Mouse (Mus musculus): ENCODE results near the gene Isyna1. TPM values are rescaled to one million over a fixed set of nuclear protein-coding genes. Genes with fewer than 3 reads are reported as not detected.

Isyna1 gene
- polyA plus RNA-seq, 2 experiments, result 94.4 to 213 TPM

DNA sequence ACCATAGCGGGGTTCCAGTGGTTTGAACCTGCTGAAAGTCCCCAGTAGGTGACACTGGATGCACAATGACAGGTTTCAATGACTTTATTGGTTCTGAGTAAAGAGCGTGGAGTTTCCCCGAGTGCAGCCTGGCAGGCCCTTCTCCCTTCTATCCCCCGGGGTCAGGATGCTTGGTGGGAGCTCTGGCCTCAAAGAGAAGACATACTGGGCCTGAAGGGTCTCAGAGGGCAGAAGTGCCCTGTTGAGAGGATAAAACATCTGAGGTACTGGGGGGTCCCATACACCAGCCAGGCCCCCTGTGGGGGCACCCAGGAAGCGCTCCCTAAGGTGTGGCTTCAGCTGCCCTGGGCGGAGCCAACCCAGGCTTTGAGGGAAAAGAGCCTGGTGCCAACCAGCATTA, 52.2 kb downstream of the Isyna1 start:
- no peak for ATAC-seq (ENCODE audit: low FRiP score, low read depth)
- H3K4me1 ChIP-seq (ENCODE audit: control insufficient read depth, insufficient read depth, low read length), result peaks cover 29% of the 10 kb centered on the region
- no peak for TF ChIP-seq POLR2A (IDR thresholded peaks at IDR 0.05; ENCODE audit: borderline replicate concordance, extremely low read depth, insufficient read depth, insufficient read length)
- H3K36me3 ChIP-seq (ENCODE audit: control insufficient read depth, insufficient read depth, low read length), result peaks cover 25% of the 10 kb centered on the region
- no peak overlapping the region for H3K4me3 ChIP-seq (replicated peaks; ENCODE audit: low read length)
- no peak overlapping the region for H3K9ac ChIP-seq (ENCODE audit: low read depth, low read length, severe bottlenecking)
- no peaks in the 10 kb centered on the region for H3K27me3 ChIP-seq (ENCODE audit: control insufficient read depth, insufficient read depth, low read length)
- 66% methylated on average over 6 of the region's 6 CpGs for WGBS
- H3K27ac ChIP-seq (replicated peaks; ENCODE audit: low read depth, low read length), result no peak overlapping the region
- no peak for DNase-seq (ENCODE audit: low spot score)
- no peak overlapping the region for H3K4me2 ChIP-seq (replicated peaks; ENCODE audit: low read depth, low read length, severe bottlenecking)
- H3K9me3 ChIP-seq (ENCODE audit: control insufficient read depth, low read length), result no peaks in the 10 kb centered on the region

- DNase-seq (ENCODE audit: low spot score) (no peak), ATAC-seq (ENCODE audit: low FRiP score, low read depth) (no peak)
- Histone ChIP-seq H3K27me3 (ENCODE audit: control insufficient read depth, insufficient read depth, low read length) (no peaks in the 10 kb centered on the region), H3K9me3 (ENCODE audit: control insufficient read depth, low read length) (no peaks in the 10 kb centered on the region), H3K4me3 (replicated peaks; ENCODE audit: low read length) (no peak overlapping the region), H3K36me3 (ENCODE audit: control insufficient read depth, insufficient read depth, low read length) (peaks cover 29% of the 10 kb centered on the region), H3K4me1 (ENCODE audit: control insufficient read depth, insufficient read depth, low read length) (peaks cover 29% of the 10 kb centered on the region), H3K9ac (ENCODE audit: low read depth, low read length, severe bottlenecking) (no peak overlapping the region), H3K4me2 (replicated peaks; ENCODE audit: low read depth, low read length, severe bottlenecking) (no peak overlapping the region), H3K27ac (replicated peaks; ENCODE audit: low read depth, low read length) (no peak overlapping the region)
- no peak for TF ChIP-seq POLR2A (IDR thresholded peaks at IDR 0.05; ENCODE audit: borderline replicate concordance, extremely low read depth, insufficient read depth, insufficient read length)
Observed at GRCm38 (mm10) chr8:70646775-70647174, 52.6 kb downstream of the Isyna1 start.

Other genes starting within 250 kb of the Isyna1 start
- gene Upf1, start 241.1 kb upstream of the Isyna1 start, polyA plus RNA-seq (2012; rRNA removed), result 39.0 and 47.6 TPM in 2 replicates
- gene Upf1, start 241.1 kb upstream of the Isyna1 start, polyA plus RNA-seq (2014; fragmentation: Nextera tagmentation; extraction: Ambion mirVana), result 22.3 and 25.5 TPM in 2 replicates
- 136 and 173 TPM in 2 replicates for gene Comp, start 220.8 kb upstream of the Isyna1 start, polyA plus RNA-seq (2012; rRNA removed)
- gene Comp, start 220.8 kb upstream of the Isyna1 start, polyA plus RNA-seq (2014; fragmentation: Nextera tagmentation; extraction: Ambion mirVana), result 36.7 and 46.3 TPM in 2 replicates
- 37.8 and 58.5 TPM in 2 replicates for gene Crtc1, start 154.8 kb upstream of the Isyna1 start, polyA plus RNA-seq (2012; rRNA removed)
- gene Crtc1, start 154.8 kb upstream of the Isyna1 start, polyA plus RNA-seq (2014; fragmentation: Nextera tagmentation; extraction: Ambion mirVana), result 26.3 and 31.1 TPM in 2 replicates
- 48.7 and 72.6 TPM in 2 replicates for gene Klhl26, start 117.4 kb upstream of the Isyna1 start, polyA plus RNA-seq (2012; rRNA removed)
- gene Klhl26, start 117.4 kb upstream of the Isyna1 start, polyA plus RNA-seq (2014; fragmentation: Nextera tagmentation; extraction: Ambion mirVana), result 24.2 and 28.6 TPM in 2 replicates
- 13.1 and 17.7 TPM in 2 replicates for gene Tmem59l, start 107.0 kb upstream of the Isyna1 start, polyA plus RNA-seq (2012; rRNA removed)
- 15.7 and 17.5 TPM in 2 replicates for gene Tmem59l, start 107.0 kb upstream of the Isyna1 start, polyA plus RNA-seq (2014; fragmentation: Nextera tagmentation; extraction: Ambion mirVana)
- 98.9 and 127 TPM in 2 replicates for gene Crlf1, start 101.2 kb upstream of the Isyna1 start, polyA plus RNA-seq (2012; rRNA removed)
- 91.5 and 103 TPM in 2 replicates for gene Crlf1, start 101.2 kb upstream of the Isyna1 start, polyA plus RNA-seq (2014; fragmentation: Nextera tagmentation; extraction: Ambion mirVana)
- 154 and 175 TPM in 2 replicates for gene Rex1bd, start 87.6 kb upstream of the Isyna1 start, polyA plus RNA-seq (2012; rRNA removed)
- 152 and 156 TPM in 2 replicates for gene Rex1bd, start 87.6 kb upstream of the Isyna1 start, polyA plus RNA-seq (2014; fragmentation: Nextera tagmentation; extraction: Ambion mirVana)
- gene Uba52, start 83.6 kb upstream of the Isyna1 start, polyA plus RNA-seq (2012; rRNA removed), result 1,215 and 1,844 TPM in 2 replicates
- 1,031 and 1,113 TPM in 2 replicates for gene Uba52, start 83.6 kb upstream of the Isyna1 start, polyA plus RNA-seq (2014; fragmentation: Nextera tagmentation; extraction: Ambion mirVana)
- gene Fkbp8, start 66.6 kb upstream of the Isyna1 start, polyA plus RNA-seq (2012; rRNA removed), result 363 and 431 TPM in 2 replicates
- 219 and 248 TPM in 2 replicates for gene Fkbp8, start 66.6 kb upstream of the Isyna1 start, polyA plus RNA-seq (2014; fragmentation: Nextera tagmentation; extraction: Ambion mirVana)
- gene Kxd1, start 66.4 kb upstream of the Isyna1 start, polyA plus RNA-seq (2012; rRNA removed), result 52.5 and 61.0 TPM in 2 replicates
- 60.3 and 61.7 TPM in 2 replicates for gene Kxd1, start 66.4 kb upstream of the Isyna1 start, polyA plus RNA-seq (2014; fragmentation: Nextera tagmentation; extraction: Ambion mirVana)
- gene Ell, start 54.9 kb upstream of the Isyna1 start, polyA plus RNA-seq (2012; rRNA removed), result 30.3 and 35.3 TPM in 2 replicates
- 20.2 and 22.4 TPM in 2 replicates for gene Ell, start 54.9 kb upstream of the Isyna1 start, polyA plus RNA-seq (2014; fragmentation: Nextera tagmentation; extraction: Ambion mirVana)
- 163 and 236 TPM in 2 replicates for gene Ssbp4, start 14.5 kb downstream of the Isyna1 start, polyA plus RNA-seq (2012; rRNA removed)
- gene Ssbp4, start 14.5 kb downstream of the Isyna1 start, polyA plus RNA-seq (2014; fragmentation: Nextera tagmentation; extraction: Ambion mirVana), result 151 and 171 TPM in 2 replicates
- 3.5 and 4.5 TPM in 2 replicates for gene Lrrc25, start 21.8 kb downstream of the Isyna1 start, polyA plus RNA-seq (2012; rRNA removed)
- gene Lrrc25, start 21.8 kb downstream of the Isyna1 start, polyA plus RNA-seq (2014; fragmentation: Nextera tagmentation; extraction: Ambion mirVana), result 2.5 and 3.2 TPM in 2 replicates
- 0.15 and 0.47 TPM in 2 replicates for gene Gdf15, start 38.1 kb downstream of the Isyna1 start, polyA plus RNA-seq (2012; rRNA removed)
- 0.18 TPM in 1 of 2 replicates, not detected in the other for gene Gdf15, start 38.1 kb downstream of the Isyna1 start, polyA plus RNA-seq (2014; fragmentation: Nextera tagmentation; extraction: Ambion mirVana)
- gene Pgpep1, start 66.0 kb downstream of the Isyna1 start, polyA plus RNA-seq (2012; rRNA removed), result 47.6 and 59.8 TPM in 2 replicates
- 64.1 and 68.7 TPM in 2 replicates for gene Pgpep1, start 66.0 kb downstream of the Isyna1 start, polyA plus RNA-seq (2014; fragmentation: Nextera tagmentation; extraction: Ambion mirVana)
- gene Lsm4, start 78.9 kb downstream of the Isyna1 start, polyA plus RNA-seq (2012; rRNA removed), result 172 and 182 TPM in 2 replicates
- 247 and 256 TPM in 2 replicates for gene Lsm4, start 78.9 kb downstream of the Isyna1 start, polyA plus RNA-seq (2014; fragmentation: Nextera tagmentation; extraction: Ambion mirVana)
- 218 and 287 TPM in 2 replicates for gene Jund, start 104.6 kb downstream of the Isyna1 start, polyA plus RNA-seq (2012; rRNA removed)
- gene Jund, start 104.6 kb downstream of the Isyna1 start, polyA plus RNA-seq (2014; fragmentation: Nextera tagmentation; extraction: Ambion mirVana), result 115 and 119 TPM in 2 replicates
- gene Iqcn, start 109.1 kb downstream of the Isyna1 start, polyA plus RNA-seq (2012; rRNA removed), result 0.04 and 0.08 TPM in 2 replicates
- 0.10 TPM in 1 of 2 replicates, not detected in the other for gene Iqcn, start 109.1 kb downstream of the Isyna1 start, polyA plus RNA-seq (2014; fragmentation: Nextera tagmentation; extraction: Ambion mirVana)
- not detected in 2 replicates for gene Gm3336, start 124.2 kb downstream of the Isyna1 start, polyA plus RNA-seq (2012; rRNA removed)
- not detected in 2 replicates for gene Gm3336, start 124.2 kb downstream of the Isyna1 start, polyA plus RNA-seq (2014; fragmentation: Nextera tagmentation; extraction: Ambion mirVana)
- gene Pde4c, start 129.3 kb downstream of the Isyna1 start, polyA plus RNA-seq (2012; rRNA removed), result 0.38 TPM in 2 replicates
- not detected in 2 replicates for gene Pde4c, start 129.3 kb downstream of the Isyna1 start, polyA plus RNA-seq (2014; fragmentation: Nextera tagmentation; extraction: Ambion mirVana)
- 27.2 and 36.6 TPM in 2 replicates for gene Rab3a, start 160.3 kb downstream of the Isyna1 start, polyA plus RNA-seq (2012; rRNA removed)
- gene Rab3a, start 160.3 kb downstream of the Isyna1 start, polyA plus RNA-seq (2014; fragmentation: Nextera tagmentation; extraction: Ambion mirVana), result 19.8 and 20.1 TPM in 2 replicates
- gene Mpv17l2, start 166.6 kb downstream of the Isyna1 start, polyA plus RNA-seq (2012; rRNA removed), result 27.7 and 41.6 TPM in 2 replicates
- gene Mpv17l2, start 166.6 kb downstream of the Isyna1 start, polyA plus RNA-seq (2014; fragmentation: Nextera tagmentation; extraction: Ambion mirVana), result 36.0 and 40.3 TPM in 2 replicates
- gene Pik3r2, start 182.3 kb downstream of the Isyna1 start, polyA plus RNA-seq (2012; rRNA removed), result 111 and 137 TPM in 2 replicates
- 73.5 and 74.7 TPM in 2 replicates for gene Pik3r2, start 182.3 kb downstream of the Isyna1 start, polyA plus RNA-seq (2014; fragmentation: Nextera tagmentation; extraction: Ambion mirVana)
- 37.2 and 57.8 TPM in 2 replicates for gene Mast3, start 210.7 kb downstream of the Isyna1 start, polyA plus RNA-seq (2012; rRNA removed)
- gene Mast3, start 210.7 kb downstream of the Isyna1 start, polyA plus RNA-seq (2014; fragmentation: Nextera tagmentation; extraction: Ambion mirVana), result 14.4 and 16.2 TPM in 2 replicates
- 0.04 and 0.13 TPM in 2 replicates for gene Il12rb1, start 214.1 kb downstream of the Isyna1 start, polyA plus RNA-seq (2012; rRNA removed)
- gene Il12rb1, start 214.1 kb downstream of the Isyna1 start, polyA plus RNA-seq (2014; fragmentation: Nextera tagmentation; extraction: Ambion mirVana), result 0.21 TPM in 1 of 2 replicates, not detected in the other
- gene Arrdc2, start 245.3 kb downstream of the Isyna1 start, polyA plus RNA-seq (2012; rRNA removed), result 21.5 and 36.9 TPM in 2 replicates
- gene Arrdc2, start 245.3 kb downstream of the Isyna1 start, polyA plus RNA-seq (2014; fragmentation: Nextera tagmentation; extraction: Ambion mirVana), result 6.1 and 8.6 TPM in 2 replicates

Data from limb, embryonic 14.5 days (tissue).